Mouse (Mus musculus): ENCODE measurements at regions not wholly inside any gene's neighbourhood (a gene's known extent, or its start where the extent isn't known, plus 50 kb on each side); places are given as distances from the start of the nearest gene placed in this dataset.
A peak's percentile ranks its signal among the peaks of the same experiment; 100 is the strongest.

GRCm38 (mm10) chr8:89582566-89582965 is 538.6 kb upstream of the Sall1 start:
- Histone ChIP-seq H3K9me3 (ENCODE audit: low read depth, low read length) (no peaks in the 10 kb centered on the region), H3K4me2 (no peak overlapping the region), H3K27ac (ENCODE audit: low read depth) (no peak overlapping the region), H3K27me3 (ENCODE audit: insufficient read depth, low read length) (no peaks in the 10 kb centered on the region), H3K4me1 (ENCODE audit: insufficient read depth) (no peaks in the 10 kb centered on the region), H3K4me3 (ENCODE audit: low read depth, low read length) (no peak overlapping the region), H3K36me3 (ENCODE audit: insufficient read depth) (no peaks in the 10 kb centered on the region), H3K9ac (no peak overlapping the region)
- no peak for TF ChIP-seq CTCF (IDR thresholded peaks at IDR 0.05; ENCODE audit: low read depth)
- no peak for ATAC-seq (ENCODE audit: insufficient read depth)
- no peak for DNase-seq

GRCm38 (mm10) chr8:89571816-89572215 is 527.9 kb upstream of the Sall1 start:
- H3K27me3 ChIP-seq (ENCODE audit: insufficient read depth, low read length) = peaks cover 37% of the 10 kb centered on the region
- H3K4me3 ChIP-seq (ENCODE audit: low read depth, low read length) = no peak overlapping the region
- H3K9ac ChIP-seq = no peak overlapping the region
- H3K4me1 ChIP-seq (ENCODE audit: insufficient read depth) = no peaks in the 10 kb centered on the region
- H3K36me3 ChIP-seq (ENCODE audit: insufficient read depth) = no peaks in the 10 kb centered on the region
- peak; percentile 92 for DNase-seq
- no peak overlapping the region for H3K27ac ChIP-seq (ENCODE audit: low read depth)
- H3K4me2 ChIP-seq = no peak overlapping the region
- peak; percentile 56; the same call in 1 of the 2 replicates for ATAC-seq (ENCODE audit: insufficient read depth)
- no peaks in the 10 kb centered on the region for H3K9me3 ChIP-seq (ENCODE audit: low read depth, low read length)
- peak; percentile 93 for TF ChIP-seq CTCF (IDR thresholded peaks at IDR 0.05; ENCODE audit: low read depth)
- 2% methylated on average over 13 of the region's 13 CpGs for WGBS

GRCm38 (mm10) chr8:89570639-89571325 is 526.8 kb upstream of the Sall1 start:
- no peak overlapping the region for H3K27ac ChIP-seq (ENCODE audit: low read depth)
- WGBS = 45% methylated on average over 10 of the region's 10 CpGs

GRCm38 (mm10) chr8:89569406-89569805 is 525.4 kb upstream of the Sall1 start:
- DNase-seq (no peak), ATAC-seq (ENCODE audit: insufficient read depth) (no peak)
- Histone ChIP-seq H3K27me3 (ENCODE audit: insufficient read depth, low read length) (peaks cover 39% of the 10 kb centered on the region), H3K4me2 (no peak overlapping the region), H3K36me3 (ENCODE audit: insufficient read depth) (no peaks in the 10 kb centered on the region), H3K9ac (no peak overlapping the region), H3K4me3 (ENCODE audit: low read depth, low read length) (no peak overlapping the region), H3K9me3 (ENCODE audit: low read depth, low read length) (no peaks in the 10 kb centered on the region), H3K4me1 (ENCODE audit: insufficient read depth) (no peaks in the 10 kb centered on the region), H3K27ac (ENCODE audit: low read depth) (no peak overlapping the region)
- no peak for TF ChIP-seq CTCF (IDR thresholded peaks at IDR 0.05; ENCODE audit: low read depth)
- 58% methylated on average over 9 of the region's 9 CpGs for WGBS

More at GRCm38 (mm10) chr8:89570639-89571325, 526.8 kb upstream of the Sall1 start:
- Histone ChIP-seq H3K4me2 (no peak overlapping the region), H3K4me3 (ENCODE audit: low read depth, low read length) (no peak overlapping the region), H3K9ac (no peak overlapping the region), H3K9me3 (ENCODE audit: low read depth, low read length) (no peaks in the 10 kb centered on the region), H3K27me3 (ENCODE audit: insufficient read depth, low read length) (peaks cover 35% of the 10 kb centered on the region), H3K4me1 (ENCODE audit: insufficient read depth) (no peaks in the 10 kb centered on the region), H3K36me3 (ENCODE audit: insufficient read depth) (no peaks in the 10 kb centered on the region)
- no peak for ATAC-seq (ENCODE audit: insufficient read depth)
- DNase-seq = no peak
- no peak for TF ChIP-seq CTCF (IDR thresholded peaks at IDR 0.05; ENCODE audit: low read depth)

GRCm38 (mm10) chr8:89568641-89569040 is 524.7 kb upstream of the Sall1 start:
- Histone ChIP-seq H3K4me2 (no peak overlapping the region), H3K36me3 (ENCODE audit: insufficient read depth) (no peaks in the 10 kb centered on the region), H3K27ac (ENCODE audit: low read depth) (no peak overlapping the region), H3K9ac (no peak overlapping the region), H3K9me3 (ENCODE audit: low read depth, low read length) (no peaks in the 10 kb centered on the region), H3K4me1 (ENCODE audit: insufficient read depth) (no peaks in the 10 kb centered on the region), H3K4me3 (ENCODE audit: low read depth, low read length) (no peak overlapping the region), H3K27me3 (ENCODE audit: insufficient read depth, low read length) (peaks cover 34% of the 10 kb centered on the region)
- ATAC-seq (ENCODE audit: insufficient read depth) = no peak
- 59% methylated on average over 7 of the region's 7 CpGs for WGBS
- DNase-seq = no peak
- TF ChIP-seq CTCF (IDR thresholded peaks at IDR 0.05; ENCODE audit: low read depth) = no peak

- Histone ChIP-seq H3K4me2 (no peak overlapping the region), H3K36me3 (ENCODE audit: insufficient read depth) (no peaks in the 10 kb centered on the region), H3K9me3 (ENCODE audit: low read depth, low read length) (no peaks in the 10 kb centered on the region), H3K4me3 (ENCODE audit: low read depth, low read length) (no peak overlapping the region), H3K27ac (ENCODE audit: low read depth) (no peak overlapping the region), H3K9ac (no peak overlapping the region), H3K4me1 (ENCODE audit: insufficient read depth) (no peaks in the 10 kb centered on the region), H3K27me3 (ENCODE audit: insufficient read depth, low read length) (peaks cover 21% of the 10 kb centered on the region; the same call in 1 of the 2 replicates)
- no peak for TF ChIP-seq CTCF (IDR thresholded peaks at IDR 0.05; ENCODE audit: low read depth)
- WGBS = 52% methylated on average over 7 of the region's 7 CpGs
- DNase-seq (no peak), ATAC-seq (ENCODE audit: insufficient read depth) (no peak)
These were observed 523.0 kb upstream of the Sall1 start for GRCm38 (mm10) chr8:89566986-89567385.

- no peaks in the 10 kb centered on the region for H3K9me3 ChIP-seq (ENCODE audit: low read depth, low read length)
- H3K27me3 ChIP-seq (ENCODE audit: insufficient read depth, low read length) = peaks cover 19% of the 10 kb centered on the region; the same call in 1 of the 2 replicates
- H3K4me1 ChIP-seq (ENCODE audit: insufficient read depth) = no peaks in the 10 kb centered on the region
- no peaks in the 10 kb centered on the region for H3K36me3 ChIP-seq (ENCODE audit: insufficient read depth)
- H3K4me3 ChIP-seq (ENCODE audit: low read depth, low read length) = no peak overlapping the region
- ATAC-seq (ENCODE audit: insufficient read depth) (no peak), DNase-seq (no peak)
- H3K4me2 ChIP-seq = no peak overlapping the region
- TF ChIP-seq CTCF (IDR thresholded peaks at IDR 0.05; ENCODE audit: low read depth) = no peak
- no peak overlapping the region for H3K9ac ChIP-seq
- no peak overlapping the region for H3K27ac ChIP-seq (ENCODE audit: low read depth)
- 40% methylated on average over 4 of the region's 4 CpGs for WGBS
These were observed 522.5 kb upstream of the Sall1 start for GRCm38 (mm10) chr8:89566461-89566860.
